Mouse (Mus musculus): Measurements from ENCODE around the gene Trim5. TPM values are rescaled to one million over a fixed set of nuclear protein-coding genes. Genes with fewer than 3 reads are reported as not detected.
"Not testable (repeated sequence)": the region's sequence is repeated elsewhere in the genome, so short reads cannot be mapped to it uniquely, and the experiment has no call there.

Trim5 gene
- polyA plus RNA-seq (2015; fragmentation: Nextera tagmentation; extraction: Ambion mirVana), result 0.12 and 0.21 TPM in 2 replicates

DNA sequence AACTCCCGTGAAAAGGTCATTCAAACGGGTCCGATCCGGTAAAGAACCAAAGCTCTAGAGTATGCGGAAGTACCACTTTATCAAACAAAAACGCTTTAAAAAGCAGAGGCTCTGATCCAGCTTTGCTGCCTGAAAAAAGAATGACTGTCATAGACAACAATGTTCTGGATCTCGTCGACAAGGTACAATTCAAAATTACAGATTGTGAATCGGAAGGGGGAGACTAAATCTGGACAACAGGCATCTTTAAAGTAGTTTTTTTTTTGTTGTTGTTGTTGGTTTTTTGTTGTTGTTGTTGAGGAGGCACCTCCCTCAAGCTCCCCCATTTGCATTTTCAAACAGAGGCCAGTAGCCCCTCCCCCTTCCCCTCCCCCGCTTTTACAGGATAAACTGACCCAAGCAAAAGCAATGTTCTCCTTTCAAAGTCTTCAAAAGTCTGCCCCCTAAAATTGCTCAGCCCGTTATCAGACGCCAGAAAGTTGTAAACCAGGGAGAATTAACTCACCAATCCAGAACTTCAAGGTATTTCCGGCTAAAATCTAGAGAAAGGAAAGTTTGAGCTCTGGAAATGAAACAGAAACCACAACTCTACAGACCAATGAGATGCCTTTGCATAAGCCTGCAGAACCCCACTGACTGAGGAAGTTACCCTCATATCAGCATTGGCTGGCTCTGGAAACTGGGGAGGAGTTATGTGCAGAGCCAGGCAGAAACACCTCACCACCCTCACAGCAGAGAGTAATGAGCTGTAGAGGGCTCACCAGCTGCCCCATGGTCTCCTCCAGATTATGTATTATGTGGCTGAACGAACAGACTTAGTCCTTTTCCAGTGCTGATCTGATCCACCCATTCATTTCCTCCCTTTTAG, at the start of gene Trim5:
Trim5 (minus strand) TSS at position 519 of the 868 bp plus-strand sequence.
- WGBS, result 45% methylated on average over 14 of the region's 14 CpGs

DNA sequence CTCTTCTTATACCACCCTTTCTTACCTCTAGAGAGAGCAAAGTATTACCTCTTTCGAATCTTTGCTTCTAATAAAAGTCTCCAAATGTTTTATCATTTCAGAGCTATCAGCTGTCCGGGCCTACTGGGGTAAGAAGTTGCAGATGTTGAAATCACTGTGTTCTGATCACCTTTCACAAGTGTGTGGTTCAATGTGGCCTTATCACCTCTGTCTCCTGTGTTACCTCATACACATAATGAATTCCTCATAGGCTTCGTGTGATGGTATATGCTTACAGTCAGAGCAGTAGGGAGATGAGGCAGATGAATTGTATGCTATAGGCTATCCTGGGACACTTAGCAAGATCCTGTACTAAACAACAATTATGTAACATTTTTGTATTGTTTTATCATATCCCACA, 47.7 kb upstream of the Trim5 start:
- not testable (repeated sequence) for H3K4me3 ChIP-seq (ENCODE audit: low read depth, low read length); H3K27me3 ChIP-seq (ENCODE audit: control insufficient read depth, insufficient read depth, low read depth, low read length); ATAC-seq; H3K4me1 ChIP-seq (ENCODE audit: control insufficient read depth, insufficient read depth, low read length); H3K4me2 ChIP-seq (ENCODE audit: low read length); H3K9me3 ChIP-seq (replicated peaks; ENCODE audit: control insufficient read depth, low read length, poor library complexity, severe bottlenecking); H3K9ac ChIP-seq (ENCODE audit: low read depth, low read length); H3K27ac ChIP-seq (ENCODE audit: low read length); H3K36me3 ChIP-seq (ENCODE audit: control insufficient read depth, insufficient read depth, low read length)
- 85% methylated on average over 3 of the region's 3 CpGs for WGBS

More for the DNA sequence above, at the start of gene Trim5:
- H3K9me3 ChIP-seq (replicated peaks; ENCODE audit: control insufficient read depth, low read length, poor library complexity, severe bottlenecking); H3K4me2 ChIP-seq (ENCODE audit: low read length); H3K4me3 ChIP-seq (ENCODE audit: low read depth, low read length); H3K9ac ChIP-seq (ENCODE audit: low read depth, low read length); ATAC-seq; H3K4me1 ChIP-seq (ENCODE audit: control insufficient read depth, insufficient read depth, low read length); H3K27ac ChIP-seq (ENCODE audit: low read length); H3K27me3 ChIP-seq (ENCODE audit: control insufficient read depth, insufficient read depth, low read depth, low read length); H3K36me3 ChIP-seq (ENCODE audit: control insufficient read depth, insufficient read depth, low read length): not testable (repeated sequence)

DNA sequence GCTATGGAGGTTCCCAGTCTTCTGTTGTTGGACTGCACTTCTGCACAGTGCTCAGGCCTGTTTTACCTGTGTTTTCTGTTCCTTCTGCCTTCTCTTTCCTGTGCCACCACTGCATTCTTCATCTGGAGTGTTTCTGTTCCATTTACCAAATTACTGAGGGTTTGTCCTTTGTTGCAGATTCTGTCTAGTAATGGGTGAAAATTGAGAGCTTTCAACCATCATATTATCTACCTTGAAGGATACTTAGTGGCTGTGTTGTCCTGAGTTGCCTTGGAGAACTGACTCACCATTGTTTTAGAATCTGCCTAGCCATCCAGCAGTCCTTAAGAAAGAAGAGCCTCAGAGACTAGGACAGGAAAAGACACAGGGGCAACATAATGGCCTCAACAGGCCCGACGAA, 41.3 kb upstream of the Trim5 start, which contains the start of gene Trim34b:
Trim34b (plus strand) TSS at position 301 of the 400 bp plus-strand sequence.
- not testable (repeated sequence) for H3K9ac ChIP-seq (ENCODE audit: low read depth, low read length); H3K4me2 ChIP-seq (ENCODE audit: low read length); H3K27ac ChIP-seq (ENCODE audit: low read length); H3K9me3 ChIP-seq (replicated peaks; ENCODE audit: control insufficient read depth, low read length, poor library complexity, severe bottlenecking); H3K4me1 ChIP-seq (ENCODE audit: control insufficient read depth, insufficient read depth, low read length); H3K4me3 ChIP-seq (ENCODE audit: low read depth, low read length); H3K27me3 ChIP-seq (ENCODE audit: control insufficient read depth, insufficient read depth, low read depth, low read length); ATAC-seq; H3K36me3 ChIP-seq (ENCODE audit: control insufficient read depth, insufficient read depth, low read length)
- 96% methylated on average over 2 of the region's 2 CpGs for WGBS

DNA sequence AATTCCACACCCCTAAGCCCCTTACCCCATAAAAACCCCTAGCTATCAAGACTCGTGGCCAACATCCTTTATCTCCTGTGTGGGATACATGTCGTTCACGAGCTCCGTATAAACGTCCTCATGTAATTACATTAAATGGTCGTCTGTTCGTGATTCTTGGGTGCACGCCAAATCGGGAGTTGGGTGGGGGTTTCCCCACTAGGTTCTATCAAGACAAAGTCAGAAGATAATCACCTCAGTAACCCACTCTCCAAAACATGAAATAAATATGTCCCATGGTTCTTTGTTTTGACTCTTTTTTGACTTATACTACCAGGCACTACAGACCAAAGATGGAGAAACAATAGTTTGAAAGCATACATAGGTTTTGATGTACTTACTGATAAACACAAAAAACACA, 34.1 kb upstream of the Trim5 start:
- 85% methylated on average over 9 of the region's 9 CpGs for WGBS
- H3K9me3 ChIP-seq (replicated peaks; ENCODE audit: control insufficient read depth, low read length, poor library complexity, severe bottlenecking), result no peaks in the 10 kb centered on the region
- H3K36me3 ChIP-seq (ENCODE audit: control insufficient read depth, insufficient read depth, low read length), result no peaks in the 10 kb centered on the region
- no peak overlapping the region for H3K27ac ChIP-seq (ENCODE audit: low read length)
- H3K4me1 ChIP-seq (ENCODE audit: control insufficient read depth, insufficient read depth, low read length), result no peaks in the 10 kb centered on the region
- no peak overlapping the region for H3K4me3 ChIP-seq (ENCODE audit: low read depth, low read length)
- H3K4me2 ChIP-seq (ENCODE audit: low read length), result no peak overlapping the region
- ATAC-seq, result no peak
- no peaks in the 10 kb centered on the region for H3K27me3 ChIP-seq (ENCODE audit: control insufficient read depth, insufficient read depth, low read depth, low read length)
- no peak overlapping the region for H3K9ac ChIP-seq (ENCODE audit: low read depth, low read length)

DNA sequence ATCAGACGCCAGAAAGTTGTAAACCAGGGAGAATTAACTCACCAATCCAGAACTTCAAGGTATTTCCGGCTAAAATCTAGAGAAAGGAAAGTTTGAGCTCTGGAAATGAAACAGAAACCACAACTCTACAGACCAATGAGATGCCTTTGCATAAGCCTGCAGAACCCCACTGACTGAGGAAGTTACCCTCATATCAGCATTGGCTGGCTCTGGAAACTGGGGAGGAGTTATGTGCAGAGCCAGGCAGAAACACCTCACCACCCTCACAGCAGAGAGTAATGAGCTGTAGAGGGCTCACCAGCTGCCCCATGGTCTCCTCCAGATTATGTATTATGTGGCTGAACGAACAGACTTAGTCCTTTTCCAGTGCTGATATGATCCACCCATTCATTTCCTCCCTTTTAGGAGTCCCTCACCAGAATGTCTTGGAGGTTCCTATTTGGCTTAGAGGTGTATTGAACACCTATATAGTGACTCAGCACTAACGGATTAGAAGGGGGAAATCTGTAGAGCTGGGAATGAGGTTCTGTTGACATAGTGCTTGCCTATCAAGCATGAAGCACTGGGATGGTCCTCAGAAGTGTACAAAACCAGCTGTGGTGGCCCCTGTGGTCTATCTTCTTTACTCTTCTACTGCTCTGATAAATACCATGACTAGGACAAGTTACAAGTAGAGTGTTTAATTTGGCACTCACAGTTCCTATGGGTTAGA, 27.6 kb upstream of the Trim5 start, which contains the start of gene Trim12a:
Trim12a (minus strand) TSS at position 98 of the 712 bp plus-strand sequence.
- ATAC-seq, result 0 out of 2 replicates have a peak, but pooled peaks have one; percentile 32
- WGBS, result 28% methylated on average over 4 of the region's 4 CpGs
- not testable (repeated sequence) for H3K9me3 ChIP-seq (replicated peaks; ENCODE audit: control insufficient read depth, low read length, poor library complexity, severe bottlenecking); H3K36me3 ChIP-seq (ENCODE audit: control insufficient read depth, insufficient read depth, low read length); H3K27ac ChIP-seq (ENCODE audit: low read length); H3K27me3 ChIP-seq (ENCODE audit: control insufficient read depth, insufficient read depth, low read depth, low read length); H3K4me1 ChIP-seq (ENCODE audit: control insufficient read depth, insufficient read depth, low read length); H3K9ac ChIP-seq (ENCODE audit: low read depth, low read length)
- Histone ChIP-seq H3K4me3 (ENCODE audit: low read depth, low read length) (peak within 1 kb of the TSS; percentile 14; the same call in 1 of the 2 replicates), H3K4me2 (ENCODE audit: low read length) (peak within 1 kb of the TSS; percentile 31; the same call in 1 of the 2 replicates)

DNA sequence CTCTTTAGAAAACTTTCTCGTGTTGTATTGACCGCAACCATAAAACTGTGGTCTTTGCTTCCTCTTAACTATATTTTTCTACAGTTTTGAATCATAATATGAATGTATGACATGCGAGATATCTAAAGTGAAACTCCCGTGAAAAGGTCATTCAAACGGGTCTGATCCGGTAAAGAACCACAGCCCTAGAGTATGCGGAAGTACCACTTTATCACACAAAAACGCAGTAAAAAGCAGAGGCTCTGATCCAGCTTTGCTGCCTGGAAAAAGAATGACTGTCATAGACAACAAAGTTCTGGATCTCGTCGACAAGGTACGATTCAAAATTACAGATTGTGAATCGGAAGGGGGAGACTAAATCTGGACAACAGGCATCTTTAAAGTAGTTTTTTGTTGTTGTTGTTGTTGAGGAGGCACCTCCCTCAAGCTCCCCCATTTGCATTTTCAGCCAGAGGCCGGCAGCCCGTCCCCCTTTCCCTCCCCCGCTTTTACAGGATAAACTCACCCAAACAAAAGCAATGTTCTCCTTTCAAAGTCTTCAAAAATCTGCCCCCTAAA, 27.0 kb upstream of the Trim5 start:
- 12% methylated on average over 15 of the region's 15 CpGs for WGBS

DNA sequence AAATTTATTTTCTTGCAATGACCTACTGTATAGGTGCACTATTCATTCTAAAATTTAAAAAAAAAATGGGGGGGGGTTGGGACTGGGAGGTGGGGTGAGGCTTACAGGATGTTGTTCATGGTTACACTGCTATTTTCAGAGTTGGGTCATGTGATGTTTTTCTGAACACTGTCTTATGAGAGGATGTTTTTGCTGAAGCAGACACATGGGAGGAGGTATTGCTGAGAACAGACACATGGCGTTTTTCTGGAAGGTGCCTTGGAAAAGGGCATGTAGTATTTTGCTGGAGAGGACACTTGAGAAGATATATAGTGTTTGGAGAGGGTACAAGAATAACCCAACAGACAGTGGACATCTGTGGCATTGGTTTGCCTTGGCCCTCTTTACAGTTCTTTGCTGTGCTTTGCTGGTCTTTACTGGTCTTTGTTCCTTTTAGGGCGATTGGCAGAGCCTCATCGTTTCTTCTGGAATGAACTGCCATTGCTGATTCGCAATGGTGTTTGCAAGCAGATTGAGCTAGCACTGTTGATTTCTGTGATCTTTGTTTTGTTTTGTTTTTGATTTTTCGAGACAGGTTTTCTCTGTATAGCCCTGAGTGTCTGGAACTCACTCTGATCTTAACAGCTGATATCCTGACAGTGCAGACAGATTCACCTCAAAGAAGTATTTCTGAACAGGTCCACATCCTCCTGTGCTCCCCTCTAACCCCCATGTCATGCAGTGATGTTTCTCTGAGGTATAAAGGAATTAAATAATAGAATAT, 3.9 kb upstream of the Trim5 start:
- ATAC-seq, result no peak
- H3K4me2 ChIP-seq (ENCODE audit: low read length), result no peak overlapping the region
- no peaks in the 10 kb centered on the region for H3K4me1 ChIP-seq (ENCODE audit: control insufficient read depth, insufficient read depth, low read length)
- H3K9ac ChIP-seq (ENCODE audit: low read depth, low read length), result no peak overlapping the region
- no peaks in the 10 kb centered on the region for H3K27me3 ChIP-seq (ENCODE audit: control insufficient read depth, insufficient read depth, low read depth, low read length)
- no peaks in the 10 kb centered on the region for H3K9me3 ChIP-seq (replicated peaks; ENCODE audit: control insufficient read depth, low read length, poor library complexity, severe bottlenecking)
- no peaks in the 10 kb centered on the region for H3K36me3 ChIP-seq (ENCODE audit: control insufficient read depth, insufficient read depth, low read length)
- no peak overlapping the region for H3K4me3 ChIP-seq (ENCODE audit: low read depth, low read length)
- H3K27ac ChIP-seq (ENCODE audit: low read length), result no peak overlapping the region
- WGBS, result 82% methylated on average over 5 of the region's 5 CpGs

More for the DNA sequence above, 27.0 kb upstream of the Trim5 start:
- no peak overlapping the region for H3K27ac ChIP-seq (ENCODE audit: low read length)
- H3K9ac ChIP-seq (ENCODE audit: low read depth, low read length), result no peak overlapping the region
- no peaks in the 10 kb centered on the region for H3K9me3 ChIP-seq (replicated peaks; ENCODE audit: control insufficient read depth, low read length, poor library complexity, severe bottlenecking)
- peak overlapping the region; percentile 31; the same call in 1 of the 2 replicates for H3K4me2 ChIP-seq (ENCODE audit: low read length)
- no peaks in the 10 kb centered on the region for H3K27me3 ChIP-seq (ENCODE audit: control insufficient read depth, insufficient read depth, low read depth, low read length)
- H3K4me3 ChIP-seq (ENCODE audit: low read depth, low read length), result peak overlapping the region; percentile 14; the same call in 1 of the 2 replicates
- ATAC-seq, result no peak
- no peaks in the 10 kb centered on the region for H3K36me3 ChIP-seq (ENCODE audit: control insufficient read depth, insufficient read depth, low read length)
- no peaks in the 10 kb centered on the region for H3K4me1 ChIP-seq (ENCODE audit: control insufficient read depth, insufficient read depth, low read length)

DNA sequence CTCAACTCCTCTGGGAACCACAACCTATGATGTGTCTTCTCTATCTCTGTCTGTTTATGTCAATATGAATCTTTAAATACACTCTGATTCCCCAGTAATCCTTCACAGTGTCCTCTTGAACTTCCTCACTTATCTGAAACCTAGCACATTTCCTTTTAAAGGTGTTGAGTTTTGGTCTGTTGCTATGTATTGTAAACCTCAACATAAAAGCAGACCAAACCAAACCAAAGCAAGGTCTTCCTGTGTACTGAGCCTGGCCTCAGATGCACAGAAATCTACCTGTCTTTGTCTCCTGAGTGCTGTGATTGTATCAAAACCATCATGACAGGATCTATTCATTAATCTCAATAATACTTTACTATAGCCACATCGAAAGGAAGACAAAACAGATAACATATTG, 2.7 kb upstream of the Trim5 start:
- Histone ChIP-seq H3K9ac (ENCODE audit: low read depth, low read length) (no peak overlapping the region), H3K4me1 (ENCODE audit: control insufficient read depth, insufficient read depth, low read length) (no peaks in the 10 kb centered on the region), H3K4me2 (ENCODE audit: low read length) (no peak overlapping the region), H3K9me3 (replicated peaks; ENCODE audit: control insufficient read depth, low read length, poor library complexity, severe bottlenecking) (no peaks in the 10 kb centered on the region), H3K27ac (ENCODE audit: low read length) (no peak overlapping the region), H3K4me3 (ENCODE audit: low read depth, low read length) (no peak overlapping the region), H3K36me3 (ENCODE audit: control insufficient read depth, insufficient read depth, low read length) (no peaks in the 10 kb centered on the region), H3K27me3 (ENCODE audit: control insufficient read depth, insufficient read depth, low read depth, low read length) (no peaks in the 10 kb centered on the region)
- 96% methylated on average over 1 of the region's 1 CpGs for WGBS
- no peak for ATAC-seq

Measured in midbrain, embryonic 16.5 days (tissue).